Mouse (Mus musculus): ENCODE measurements at regions not wholly inside any gene's neighbourhood (a gene's known extent, or its start where the extent isn't known, plus 50 kb on each side); places are given as distances from the start of the nearest gene placed in this dataset.

DNA sequence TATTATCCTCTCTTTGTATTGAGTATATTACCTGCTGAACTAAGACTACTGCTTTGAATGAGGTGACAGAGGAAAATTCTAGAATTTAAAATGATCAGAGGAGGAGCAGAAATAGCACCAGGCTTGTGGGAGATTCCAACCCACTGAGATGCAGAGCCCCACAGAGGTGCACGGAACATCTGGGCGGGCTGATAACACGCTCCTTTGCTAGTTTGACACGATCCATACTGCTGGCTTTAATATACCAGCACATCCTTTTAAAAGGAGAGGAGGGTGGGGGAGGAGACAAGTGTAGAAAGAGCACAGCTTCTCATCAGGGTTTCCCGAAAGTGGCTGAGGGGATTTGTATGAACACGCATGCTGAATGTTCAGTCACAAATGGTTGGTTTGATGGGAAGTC, 451.0 kb downstream of the Cbln4 start:
- TF ChIP-seq CTCF (IDR thresholded peaks at IDR 0.05; ENCODE audit: extremely low read depth, insufficient read length, insufficient replicate concordance, low read depth, low read length) (no peak), POLR2A (IDR thresholded peaks at IDR 0.05; ENCODE audit: low read depth, low read length) (no peak)
